Mouse (Mus musculus): ENCODE data around the gene Mypn. TPM values are rescaled to one million over a fixed set of nuclear protein-coding genes. Genes with fewer than 3 reads are reported as not detected.

The Mypn gene
- total and polyA plus RNA-seq, 3 experiments: 0.17 to 0.81 (median 0.39) TPM

DNA sequence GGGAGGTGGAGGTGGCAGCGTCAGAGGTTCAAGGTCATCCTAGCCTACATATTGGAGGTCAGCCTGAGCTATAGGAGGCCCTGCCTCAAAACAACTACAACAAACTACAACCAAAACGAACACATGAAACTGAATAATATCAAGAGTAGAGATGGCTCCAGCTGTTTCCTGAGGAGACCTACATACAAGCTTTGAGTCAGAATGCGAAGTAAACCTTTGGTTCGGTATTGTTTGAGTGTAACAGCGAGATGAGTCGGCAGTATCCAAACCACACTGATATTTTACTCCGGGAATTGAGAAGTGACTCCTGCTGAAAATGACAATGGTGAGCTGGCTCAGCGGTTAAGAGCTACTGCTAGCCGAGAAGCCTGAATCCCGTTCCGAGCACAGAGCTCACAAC lies 34.2 kb downstream of the Mypn start:
- TF ChIP-seq JUN (IDR thresholded peaks at IDR 0.05; ENCODE audit: insufficient read depth, low read depth, low read length): peak; percentile 78
- TF ChIP-seq BHLHE40 (IDR thresholded peaks at IDR 0.05; ENCODE audit: low read depth, low read length): peak; percentile 67
- 0 out of 2 replicates have a peak, but pooled peaks have one; percentile 47 for TF ChIP-seq RCOR1 (conservative IDR thresholded peaks at IDR 0.05; ENCODE audit: low read depth, low read length)
- no peak for TF ChIP-seq E2F4 (IDR thresholded peaks at IDR 0.05; ENCODE audit: insufficient replicate concordance, low read depth, low read length)
- 0 out of 2 replicates have a peak, but pooled peaks have one; percentile 54 for TF ChIP-seq MEF2A (IDR thresholded peaks at IDR 0.05; ENCODE audit: borderline replicate concordance, low read depth, low read length)
- no peak for TF ChIP-seq KAT2A (IDR thresholded peaks at IDR 0.05; ENCODE audit: insufficient replicate concordance, low read length)
- TF ChIP-seq MAFK (IDR thresholded peaks at IDR 0.05; ENCODE audit: insufficient replicate concordance, low read length): peak; percentile 74
- 0 out of 2 replicates have a peak, but pooled peaks have one; percentile 19 for TF ChIP-seq MYC (IDR thresholded peaks at IDR 0.05; ENCODE audit: low read depth, low read length)
- TF ChIP-seq JUND (conservative IDR thresholded peaks at IDR 0.05; ENCODE audit: low read depth, low read length): peak; percentile 88
- TF ChIP-seq CTCF (conservative IDR thresholded peaks at IDR 0.05 in 1 of 2, IDR thresholded peaks at IDR 0.05 in 1 of 2; ENCODE audit: low read depth in 2 of 2, low read length in 2 of 2): no peak
- TF ChIP-seq UBTF (IDR thresholded peaks at IDR 0.05; ENCODE audit: low read depth, low read length): no peak
- TF ChIP-seq IRF4 (IDR thresholded peaks at IDR 0.05; ENCODE audit: low read depth, low read length): peak; percentile 91
- TF ChIP-seq TBP (conservative IDR thresholded peaks at IDR 0.05; ENCODE audit: low read depth, low read length): no peak
- no peak for TF ChIP-seq ZKSCAN1 (IDR thresholded peaks at IDR 0.05; ENCODE audit: borderline replicate concordance, low read depth, low read length)
- no peak for TF ChIP-seq MAX (IDR thresholded peaks at IDR 0.05; ENCODE audit: low read length)
- TF ChIP-seq TCF12 (IDR thresholded peaks at IDR 0.05; ENCODE audit: low read depth, low read length): peak; percentile 51; the same call in 1 of the 2 replicates
- 0 out of 2 replicates have a peak, but pooled peaks have one; percentile 39 for TF ChIP-seq CHD2 (IDR thresholded peaks at IDR 0.05; ENCODE audit: low read length)
- TF ChIP-seq SMC3 (IDR thresholded peaks at IDR 0.05; ENCODE audit: low read depth, low read length): no peak
- peak; percentile 61 for TF ChIP-seq SIN3A (IDR thresholded peaks at IDR 0.05; ENCODE audit: low read length)
- TF ChIP-seq EP300 (IDR thresholded peaks at IDR 0.05; ENCODE audit: low read length): peak; percentile 83
- TF ChIP-seq ETS1 (conservative IDR thresholded peaks at IDR 0.05; ENCODE audit: low read depth, low read length): peak; percentile 90
- Histone ChIP-seq H3K79me2 (replicated peaks; ENCODE audit: control insufficient read depth, extremely low read depth, insufficient read depth, poor library complexity, severe bottlenecking) (no peaks in the 10 kb centered on the region), H3K4me2 (ENCODE audit: insufficient read depth, low read depth, poor library complexity, severe bottlenecking) (peak overlapping the region; percentile 37), H3K27ac (ENCODE audit: insufficient read depth, low read depth) (no peak overlapping the region), H3K9ac (ENCODE audit: insufficient read depth, low read depth) (no peak overlapping the region), H3K27me3 (replicated peaks) (no peaks in the 10 kb centered on the region), H3K4me3 (replicated peaks in 1 of 3; ENCODE audit: low read depth in 2 of 3, low read length in 2 of 3, poor library complexity in 1 of 3) (no peak overlapping the region), H3K9me3 (replicated peaks; ENCODE audit: low read length) (no peaks in the 10 kb centered on the region), H3K36me3 (replicated peaks in 1 of 2; ENCODE audit: control insufficient read depth in 1 of 2, insufficient read depth in 1 of 2, low read length in 1 of 2) (no peaks in the 10 kb centered on the region), H3K4me1 (ENCODE audit: control insufficient read depth in 1 of 2, insufficient read depth in 2 of 2) (peaks cover 17 to 18% of the 10 kb centered on the region in 2 experiments)
- no peak for DNase-seq (ENCODE audit: extremely low read depth)
- in situ Hi-C loops (cut with MboI; ENCODE audit: low pct_ligation_motif_present, low pct_unique_long_range_greater_than_20kb, low sequenced_read_pairs): no loop called here
- dilution Hi-C loops (cut with MboI; ENCODE audit: extremely low pct_ligation_motif_present, extremely low pct_unique_long_range_greater_than_20kb, low sequenced_read_pairs): no loop called here

DNA sequence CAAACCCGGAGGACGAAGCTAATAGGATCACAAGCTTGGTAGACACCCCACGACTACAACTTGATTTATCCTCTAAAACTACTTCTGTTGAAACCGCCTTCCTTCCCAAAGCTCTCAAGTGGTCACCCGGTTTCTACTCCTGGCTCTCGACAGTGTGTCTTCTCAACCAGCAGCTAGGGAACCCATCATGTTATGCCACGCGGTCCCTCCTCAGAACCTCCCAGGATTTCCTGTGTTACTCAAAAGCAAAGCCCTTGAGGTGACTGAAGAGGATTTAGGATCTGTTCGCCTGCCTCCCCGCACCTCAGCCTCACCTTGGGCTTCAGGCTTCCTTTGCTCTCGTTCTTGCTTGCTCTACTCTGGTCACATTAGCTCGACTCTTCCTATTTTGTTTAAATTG lies 35.6 kb downstream of the Mypn start:
- Histone ChIP-seq H3K9ac (ENCODE audit: insufficient read depth, low read depth) (no peak overlapping the region), H3K36me3 (replicated peaks in 1 of 2; ENCODE audit: control insufficient read depth in 1 of 2, insufficient read depth in 1 of 2, low read length in 1 of 2) (no peaks in the 10 kb centered on the region), H3K4me3 (replicated peaks in 1 of 3; ENCODE audit: low read depth in 2 of 3, low read length in 2 of 3, poor library complexity in 1 of 3) (no peak overlapping the region), H3K27me3 (replicated peaks) (no peaks in the 10 kb centered on the region), H3K4me1 (ENCODE audit: control insufficient read depth in 1 of 2, insufficient read depth in 2 of 2) (peaks cover 10 to 12% of the 10 kb centered on the region in 2 experiments), H3K27ac (ENCODE audit: insufficient read depth, low read depth) (no peak overlapping the region), H3K79me2 (replicated peaks; ENCODE audit: control insufficient read depth, extremely low read depth, insufficient read depth, poor library complexity, severe bottlenecking) (no peaks in the 10 kb centered on the region), H3K4me2 (ENCODE audit: insufficient read depth, low read depth, poor library complexity, severe bottlenecking) (no peak overlapping the region), H3K9me3 (replicated peaks; ENCODE audit: low read length) (no peaks in the 10 kb centered on the region)
- TF ChIP-seq POLR2AphosphoS2 (IDR thresholded peaks at IDR 0.05; ENCODE audit: low read depth, low read length) (no peak), ZNF384 (IDR thresholded peaks at IDR 0.05; ENCODE audit: low read depth, low read length) (no peak), PAX5 (IDR thresholded peaks at IDR 0.05; ENCODE audit: low read length) (no peak), RAD21 (IDR thresholded peaks at IDR 0.05; ENCODE audit: low read depth, low read length) (no peak), TCF12 (IDR thresholded peaks at IDR 0.05; ENCODE audit: low read depth, low read length) (no peak)
- DNase-seq (ENCODE audit: extremely low read depth): no peak
- in situ Hi-C loops (cut with MboI; ENCODE audit: low pct_ligation_motif_present, low pct_unique_long_range_greater_than_20kb, low sequenced_read_pairs) (no loop called here), dilution Hi-C loops (cut with MboI; ENCODE audit: extremely low pct_ligation_motif_present, extremely low pct_unique_long_range_greater_than_20kb, low sequenced_read_pairs) (no loop called here)

Measured in CH12.LX (cell line).